Mouse (Mus musculus) large intestine, adult 2 months (tissue): ENCODE results near the gene Rab1b. TPM values are rescaled to one million over a fixed set of nuclear protein-coding genes. Genes with fewer than 3 reads are reported as not detected.

Experiments
- DNase-seq: peaks from one replicate; pipeline ENCODE4 v3.0.0-alpha.2; 2012; ENCODE audit warnings: low read depth, low spot score
- WGBS: fragments of 180-500 bp; shearing (Covaris S2); methylation state at CpG from one replicate; pipeline ENCODE4 v1.1.7; 2018; 5-methylcytosine and 5-hydroxymethylcytosine counted together
- polyA plus RNA-seq: library from polyadenylated mRNA; depleted of rRNA; stranded (reverse); fragments of >200 nt; gene quantifications from 2 replicates; pipeline ENCODE4 v1.2.3, GENCODE M21; 2012

The Rab1b gene
- polyA plus RNA-seq, 1 experiment = 181 TPM

GRCm38 (mm10) chr19:5073518-5073917 is 33.4 kb downstream of the Rab1b start:
- 12% methylated on average over 5 of the region's 5 CpGs for WGBS
- no peak for DNase-seq

GRCm38 (mm10) chr19:5073028-5073427 is 33.8 kb downstream of the Rab1b start:
- DNase-seq = no peak
- WGBS = 3% methylated on average over 15 of the region's 15 CpGs

- DNase-seq = no peak
- 3% methylated on average over 20 of the region's 20 CpGs for WGBS
Measured at GRCm38 (mm10) chr19:5072389-5073019, 34.4 kb downstream of the Rab1b start.

GRCm38 (mm10) chr19:5071545-5072369 is 35.1 kb downstream of the Rab1b start:
- DNase-seq = no peak
- WGBS = 4% methylated on average over 40 of the region's 40 CpGs

GRCm38 (mm10) chr19:5071077-5071476 is 35.8 kb downstream of the Rab1b start:
- DNase-seq = no peak
- WGBS = 31% methylated on average over 11 of the region's 11 CpGs

- no peak for DNase-seq
- WGBS = 82% methylated on average over 7 of the region's 7 CpGs
Measured at GRCm38 (mm10) chr19:5069978-5070377, 36.9 kb downstream of the Rab1b start.

GRCm38 (mm10) chr19:5069486-5069885 is 37.4 kb downstream of the Rab1b start:
- WGBS = 71% methylated on average over 5 of the region's 5 CpGs
- DNase-seq = no peak

GRCm38 (mm10) chr19:5068570-5069234 is 38.2 kb downstream of the Rab1b start:
- DNase-seq = no peak
- WGBS = 32% methylated on average over 21 of the region's 21 CpGs

GRCm38 (mm10) chr19:5067867-5068569 is 38.9 kb downstream of the Rab1b start, which contains the start of gene Cd248:
TSS of gene Cd248 (plus strand) at chr19:5068078.
- DNase-seq = no peak
- WGBS = 3% methylated on average over 55 of the region's 56 CpGs

- 10% methylated on average over 15 of the region's 15 CpGs for whole genome bisulfite sequencing
- DNase-seq = no peak
Measured at GRCm38 (mm10) chr19:5067040-5067799, 39.7 kb downstream of the Rab1b start.

GRCm38 (mm10) chr19:5065104-5065503 is 41.8 kb downstream of the Rab1b start:
- WGBS = 22% methylated on average over 7 of the region's 7 CpGs
- no peak for DNase-seq

- 53% methylated on average over 6 of the region's 6 CpGs for WGBS
- no peak for DNase-seq
Measured at GRCm38 (mm10) chr19:5062446-5062845, 44.4 kb downstream of the Rab1b start.

GRCm38 (mm10) chr19:5062041-5062440 is 44.8 kb downstream of the Rab1b start:
- DNase-seq = no peak
- WGBS = 79% methylated on average over 5 of the region's 5 CpGs

GRCm38 (mm10) chr19:5060365-5061330 is 46.2 kb downstream of the Rab1b start:
- no peak for DNase-seq
- 46% methylated on average over 5 of the region's 5 CpGs for WGBS

GRCm38 (mm10) chr19:5058801-5059771 is 47.8 kb downstream of the Rab1b start:
- no peak for DNase-seq
- 15% methylated on average over 10 of the region's 10 CpGs for WGBS

- DNase-seq = no peak
- 30% methylated on average over 16 of the region's 16 CpGs for WGBS
Measured at GRCm38 (mm10) chr19:5057876-5058775, 48.7 kb downstream of the Rab1b start.
